Mouse (Mus musculus) megakaryocyte, embryonic 14.5 days (primary cell): ENCODE results near the gene Plxna2. TPM values are rescaled to one million over a fixed set of nuclear protein-coding genes. Genes with fewer than 3 reads are reported as not detected.
A peak's percentile ranks its signal among the peaks of the same experiment; 100 is the strongest.

Experiments used
- H3K27me3 ChIP-seq: replicated peaks from 2 replicates; pipeline ENCODE3; 2012; ENCODE audit warnings: inconsistent platforms
- H3K36me3 ChIP-seq: replicated peaks from 2 replicates; pipeline ENCODE3; 2012; ENCODE audit warnings: low read length, inconsistent platforms, mixed read lengths
- H3K4me1 ChIP-seq: 2 replicates; pipeline ENCODE4 v1.6.1; 2012; ENCODE audit warnings: inconsistent platforms
- H3K4me3 ChIP-seq: replicated peaks from 2 replicates; pipeline ENCODE3; 2012; ENCODE audit warnings: moderate library complexity, mild to moderate bottlenecking, inconsistent platforms
- H3K9me3 ChIP-seq: 2 replicates; pipeline ENCODE4 v1.6.1; 2012; ENCODE audit warnings: inconsistent platforms
- FLI1 ChIP-seq: IDR thresholded peaks from 2 replicates; pipeline ENCODE4 v1.6.1; 2012; ENCODE audit warnings: low read length, inconsistent platforms, mixed read lengths
- GATA1 ChIP-seq: IDR thresholded peaks from 3 replicates; pipeline ENCODE4 v1.6.1; 2012; ENCODE audit warnings: mixed read lengths, low read length, inconsistent platforms, borderline replicate concordance
- polyA plus RNA-seq: library from polyadenylated mRNA; stranded (reverse); fragments of >175 nt; gene quantifications from 2 replicates; pipeline ENCODE4 v1.2.3, GENCODE M21; 2012; ENCODE audit warnings: low replicate concordance; ENCODE audit not compliant: insufficient read depth

The Plxna2 gene
- polyA plus RNA-seq, 1 experiment = 0.62 TPM

GRCm38 (mm10) chr1:194610516-194610915, 7.5 kb upstream of the Plxna2 start:
- Histone ChIP-seq H3K4me1 (peaks cover 9% of the 10 kb centered on the region; the same call in 1 of the 2 replicates), H3K9me3 (no peaks in the 10 kb centered on the region), H3K36me3 (no peaks in the 10 kb centered on the region), H3K4me3 (no peak overlapping the region), H3K27me3 (peaks cover 3% of the 10 kb centered on the region)
- TF ChIP-seq FLI1 (no peak), GATA1 (no peak)

GRCm38 (mm10) chr1:194612628-194613027, 5.4 kb upstream of the Plxna2 start:
- Histone ChIP-seq H3K4me3 (no peak overlapping the region), H3K4me1 (peaks cover 9% of the 10 kb centered on the region; the same call in 1 of the 2 replicates), H3K9me3 (no peaks in the 10 kb centered on the region), H3K27me3 (peaks cover 6% of the 10 kb centered on the region), H3K36me3 (no peaks in the 10 kb centered on the region)
- TF ChIP-seq FLI1 (no peak), GATA1 (no peak)

- Histone ChIP-seq H3K4me3 (no peak overlapping the region), H3K27me3 (peaks cover 6% of the 10 kb centered on the region), H3K4me1 (peaks cover 9% of the 10 kb centered on the region; the same call in 1 of the 2 replicates), H3K36me3 (no peaks in the 10 kb centered on the region), H3K9me3 (no peaks in the 10 kb centered on the region)
- no peak for TF ChIP-seq FLI1
- TF ChIP-seq GATA1 = no peak
Measured at GRCm38 (mm10) chr1:194613271-194613834, 4.7 kb upstream of the Plxna2 start.

- no peak for TF ChIP-seq GATA1
- TF ChIP-seq FLI1 = no peak
- Histone ChIP-seq H3K9me3 (no peaks in the 10 kb centered on the region), H3K4me3 (no peak overlapping the region), H3K27me3 (peaks cover 11% of the 10 kb centered on the region), H3K4me1 (peaks cover 14% of the 10 kb centered on the region), H3K36me3 (no peaks in the 10 kb centered on the region)
Measured at GRCm38 (mm10) chr1:194613923-194614830, 3.8 kb upstream of the Plxna2 start.

- Histone ChIP-seq H3K4me3 (no peak overlapping the region), H3K4me1 (peaks cover 32% of the 10 kb centered on the region), H3K36me3 (no peaks in the 10 kb centered on the region), H3K9me3 (no peaks in the 10 kb centered on the region), H3K27me3 (peaks cover 29% of the 10 kb centered on the region)
- TF ChIP-seq GATA1 (no peak), FLI1 (no peak)
Measured at GRCm38 (mm10) chr1:194616136-194616535, 1.9 kb upstream of the Plxna2 start.

GRCm38 (mm10) chr1:194618841-194619311, 858 bp downstream of the Plxna2 start:
- no peak for TF ChIP-seq FLI1
- no peak for TF ChIP-seq GATA1
- Histone ChIP-seq H3K4me3 (peak overlapping the region; percentile 96), H3K4me1 (peaks cover 35% of the 10 kb centered on the region), H3K9me3 (no peaks in the 10 kb centered on the region), H3K36me3 (no peaks in the 10 kb centered on the region), H3K27me3 (peaks cover 54% of the 10 kb centered on the region)

GRCm38 (mm10) chr1:194619353-194620244, 1.6 kb downstream of the Plxna2 start:
- Histone ChIP-seq H3K4me3 (peak overlapping the region; percentile 96), H3K4me1 (peaks cover 28% of the 10 kb centered on the region), H3K27me3 (peaks cover 57% of the 10 kb centered on the region), H3K9me3 (no peaks in the 10 kb centered on the region), H3K36me3 (no peaks in the 10 kb centered on the region)
- TF ChIP-seq GATA1 = no peak
- no peak for TF ChIP-seq FLI1

GRCm38 (mm10) chr1:194620245-194620991, 2.4 kb downstream of the Plxna2 start:
- Histone ChIP-seq H3K4me3 (peak overlapping the region; percentile 96), H3K27me3 (peaks cover 57% of the 10 kb centered on the region), H3K36me3 (no peaks in the 10 kb centered on the region), H3K9me3 (no peaks in the 10 kb centered on the region), H3K4me1 (peaks cover 26% of the 10 kb centered on the region)
- no peak for TF ChIP-seq FLI1
- TF ChIP-seq GATA1 = no peak

- no peak for TF ChIP-seq GATA1
- TF ChIP-seq FLI1 = no peak
- peaks cover 33% of the 10 kb centered on the region for H3K4me1 ChIP-seq
- H3K4me3 ChIP-seq = no peak overlapping the region
- no peaks in the 10 kb centered on the region for H3K9me3 ChIP-seq
- peaks cover 62% of the 10 kb centered on the region for H3K27me3 ChIP-seq
- H3K36me3 ChIP-seq = no peaks in the 10 kb centered on the region
Measured at GRCm38 (mm10) chr1:194622174-194622573, 4.2 kb downstream of the Plxna2 start.
